Mouse (Mus musculus) liver, embryonic 14.5 days (tissue): ENCODE data around the gene Tmem86a.

Source experiments
- CTCF ChIP-seq: IDR thresholded peaks from 2 replicates; pipeline ENCODE4 v1.5.1; 2016; ENCODE audit warnings: antibody characterized with exemption, low read depth, control low read depth
- EP300 ChIP-seq: IDR thresholded peaks from 2 replicates; pipeline ENCODE4 v1.6.1; 2016; ENCODE audit warnings: antibody characterized with exemption, low read depth

- TF ChIP-seq CTCF: no peak
- TF ChIP-seq EP300: no peak
Observed at GRCm38 (mm10) chr7:47013131-47013767, 37.2 kb upstream of the Tmem86a start.
